Comparison of ENCODE assay signal across 8 mouse cellular contexts in the genomic region with DNA sequence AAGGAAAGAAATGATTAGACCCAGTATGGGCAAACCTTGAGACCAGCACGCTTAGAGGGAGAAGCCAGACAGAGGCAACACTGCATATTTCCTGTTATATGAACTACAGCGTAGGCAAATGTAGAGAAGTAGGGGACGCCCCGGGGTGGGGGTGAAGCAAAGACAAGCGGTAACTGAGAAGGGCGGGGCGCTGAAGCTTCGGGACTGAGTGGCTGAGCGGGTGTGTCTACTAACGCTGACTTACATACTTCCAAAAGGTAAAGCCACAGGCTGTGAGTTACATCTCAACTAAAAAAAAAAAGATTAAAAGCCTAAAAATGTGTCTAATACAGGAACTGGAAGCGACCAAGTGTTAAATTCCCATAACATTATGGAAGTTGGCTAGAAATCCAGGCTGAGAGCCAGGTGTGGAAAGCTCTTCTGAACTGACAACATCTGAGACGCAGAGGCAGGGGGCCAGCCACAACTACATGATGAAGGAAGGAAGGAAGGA. TPM values are rescaled to one million over a fixed set of nuclear protein-coding genes. Genes with fewer than 3 reads are reported as not detected.
DNase-seq lines count a peak whose midpoint lies in the region; ATAC-seq and TF ChIP-seq lines count a peak whose summit lies in the region.

No protein-coding gene starts in this region.

- H3K9me3 ChIP-seq in embryonic facial prominence, embryonic 12.5 days = no peaks in the 10 kb centered on the region
- no peaks in the 10 kb centered on the region for H3K9me3 ChIP-seq in midbrain, postnatal 0 days (ENCODE audit: low read length)

- H3K4me3 ChIP-seq in layer of hippocampus, adult 2 months = peak overlapping the region; percentile 86
- H3K4me3 ChIP-seq in embryonic facial prominence, embryonic 12.5 days = peak overlapping the region; percentile 84
- H3K4me3 ChIP-seq in liver, adult 2 months (ENCODE audit: insufficient read depth, low read depth, low read length) = peak overlapping the region; percentile 99
- peak overlapping the region; percentile 82 for H3K4me3 ChIP-seq in midbrain, postnatal 0 days (ENCODE audit: low read depth, low read length)

- TF ChIP-seq POLR2A in liver, adult 2 months (IDR thresholded peaks at IDR 0.05; ENCODE audit: extremely low read depth, insufficient read depth, low read length) = no peak

- peak overlapping the region; percentile 81 for H3K4me2 ChIP-seq in embryonic facial prominence, embryonic 12.5 days (replicated peaks)
- peak overlapping the region; percentile 86 for H3K4me2 ChIP-seq in midbrain, postnatal 0 days (ENCODE audit: low read depth, low read length, poor library complexity, severe bottlenecking)

- peaks cover 22% of the 10 kb centered on the region for H3K4me1 ChIP-seq in embryonic facial prominence, embryonic 12.5 days
- H3K4me1 ChIP-seq in liver, adult 2 months (ENCODE audit: control insufficient read depth, insufficient read depth, low read length) = peaks cover 11% of the 10 kb centered on the region
- H3K4me1 ChIP-seq in midbrain, postnatal 0 days (ENCODE audit: insufficient read depth, low read length) = peaks cover 17% of the 10 kb centered on the region

- H3K36me3 ChIP-seq in embryonic facial prominence, embryonic 12.5 days = peaks cover 13% of the 10 kb centered on the region
- H3K36me3 ChIP-seq in liver, adult 2 months (ENCODE audit: control insufficient read depth, insufficient read depth, low read length) = no peaks in the 10 kb centered on the region
- H3K36me3 ChIP-seq in midbrain, postnatal 0 days (ENCODE audit: insufficient read depth, low read length) = 0 out of 2 replicates have a peak, but pooled peaks cover 3% of the 10 kb centered on the region

- no peak for ATAC-seq in embryonic facial prominence, embryonic 12.5 days (ENCODE audit: insufficient number of reproducible peaks, insufficient read depth, low FRiP score, low TSS enrichment)
- ATAC-seq in midbrain, postnatal 0 days (ENCODE audit: low FRiP score) = no peak

- peaks cover 3% of the 10 kb centered on the region; the same call in 1 of the 2 replicates for H3K79me2 ChIP-seq in liver, adult 2 months (ENCODE audit: control insufficient read depth, insufficient read depth, low read length)

- peak overlapping the region; percentile 94 for H3K27ac ChIP-seq in layer of hippocampus, adult 2 months
- H3K27ac ChIP-seq in embryonic facial prominence, embryonic 12.5 days = peak overlapping the region; percentile 96
- peak overlapping the region; percentile 56; the same call in 1 of the 2 replicates for H3K27ac ChIP-seq in liver, adult 2 months (replicated peaks; ENCODE audit: insufficient read depth, low read depth, low read length)
- H3K27ac ChIP-seq in midbrain, postnatal 0 days (ENCODE audit: low read depth, low read length) = peak overlapping the region; percentile 93

- TF ChIP-seq CTCF in layer of hippocampus, adult 2 months (conservative IDR thresholded peaks at IDR 0.05) = no peak
- no peak for TF ChIP-seq CTCF in liver, adult 2 months (IDR thresholded peaks at IDR 0.05; ENCODE audit: low read depth, low read length)
- TF ChIP-seq CTCF in midbrain, postnatal 0 days (IDR thresholded peaks at IDR 0.05) = no peak

- WGBS in embryonic facial prominence, embryonic 12.5 days = 25% methylated on average over 12 of the region's 12 CpGs
- 38% methylated on average over 12 of the region's 12 CpGs for WGBS in liver, adult 2 months
- 37% methylated on average over 12 of the region's 12 CpGs for WGBS in midbrain, postnatal 0 days

- H3K27me3 ChIP-seq in embryonic facial prominence, embryonic 12.5 days = no peaks in the 10 kb centered on the region
- H3K27me3 ChIP-seq in liver, adult 2 months (ENCODE audit: control insufficient read depth, insufficient read depth, low read length) = no peaks in the 10 kb centered on the region
- no peaks in the 10 kb centered on the region for H3K27me3 ChIP-seq in midbrain, postnatal 0 days (ENCODE audit: insufficient read depth, low read length)

- DNase-seq in layer of hippocampus, adult 2 months (ENCODE audit: low spot score in 2 of 2) = no peak
- no peak for DNase-seq in layer of hippocampus, adult 18-20 months (ENCODE audit: low spot score in 2 of 2)
- DNase-seq in heart, postnatal 4 days = peak; percentile 57
- DNase-seq in liver, adult 2 months (ENCODE audit: extremely low read depth, low read depth, low spot score) = no peak
- no peak for DNase-seq in midbrain, postnatal 0 days (ENCODE audit: low spot score)
- DNase-seq in thymus, postnatal 14 days = peak; percentile 81
- DNase-seq in ovary, postnatal 14 days (ENCODE audit: low spot score) = no peak

- peak overlapping the region; percentile 94 for H3K9ac ChIP-seq in embryonic facial prominence, embryonic 12.5 days
- H3K9ac ChIP-seq in liver, adult 2 months (ENCODE audit: low read depth, low read length) = peak overlapping the region; percentile 99
- H3K9ac ChIP-seq in midbrain, postnatal 0 days (replicated peaks; ENCODE audit: low read length, poor library complexity, severe bottlenecking) = peak overlapping the region; percentile 93

RNA-seq across cellular contexts. Expression of gene Ssh1, which starts 1.3 kb away (rescaled TPM):
- 10 to 100 TPM; 25.8 to 28.1 TPM for total RNA-seq in layer of hippocampus, adult 2 months (2021)
- total RNA-seq in layer of hippocampus, adult 18-20 months (2021) = 10 to 100 TPM; 27.5 to 29.2 TPM
- polyA plus RNA-seq in embryonic facial prominence, embryonic 12.5 days (2016; fragmentation: Nextera tagmentation; extraction: Ambion mirVana) = 18.1 and 20.4 TPM in 2 replicates
- 10 to 100 TPM; 24.0 to 25.0 TPM for total RNA-seq in heart, postnatal 4 days (2021)
- 1.6 and 3.3 TPM in 2 replicates for total RNA-seq in liver, adult 2 months (2014; rRNA removed)
- polyA plus RNA-seq in liver, adult 2 months (2012; rRNA removed) = 5.0 and 5.5 TPM in 2 replicates
- 14.0 and 14.3 TPM in 2 replicates for total RNA-seq in midbrain, postnatal 0 days (2014; rRNA removed)
- polyA plus RNA-seq in midbrain, postnatal 0 days (2015; fragmentation: Nextera tagmentation; extraction: Ambion mirVana) = 9.8 and 12.4 TPM in 2 replicates

RNA-seq across cellular contexts. Expression of gene Dao, which starts 11.1 kb away (rescaled TPM):
- not detected for total RNA-seq in layer of hippocampus, adult 2 months (2021)
- not detected for total RNA-seq in layer of hippocampus, adult 18-20 months (2021)
- not detected in 2 replicates for polyA plus RNA-seq in embryonic facial prominence, embryonic 12.5 days (2016; fragmentation: Nextera tagmentation; extraction: Ambion mirVana)
- total RNA-seq in heart, postnatal 4 days (2021) = not detected
- not detected in 2 replicates for total RNA-seq in liver, adult 2 months (2014; rRNA removed)
- polyA plus RNA-seq in liver, adult 2 months (2012; rRNA removed) = not detected in 2 replicates
- not detected in 2 replicates for total RNA-seq in midbrain, postnatal 0 days (2014; rRNA removed)
- polyA plus RNA-seq in midbrain, postnatal 0 days (2015; fragmentation: Nextera tagmentation; extraction: Ambion mirVana) = 0.09 TPM in 1 of 2 replicates, not detected in the other

Comparison
In these comparisons a context has a peak if more than half of its experiments do, and no peak if none do; other contexts are left out.
1. DNase-seq: peak in heart, postnatal 4 days (single experiment) and thymus, postnatal 14 days (single experiment); none in layer of hippocampus, adult 2 months (0 of 2), layer of hippocampus, adult 18-20 months (0 of 2), liver, adult 2 months (single experiment), midbrain, postnatal 0 days (single experiment) and ovary, postnatal 14 days (single experiment).
2. Peak in every context shown above with its lines, with median percentiles within 50 percentile points of each other: H3K27ac ChIP-seq, H3K4me3 ChIP-seq and H3K9ac ChIP-seq.